Mouse (Mus musculus) cerebellum, postnatal 14 days (tissue): Measurements from ENCODE around the gene Jazf1.

ENCODE experiments used
- DNase-seq, 2 experiments: peaks; one replicate each; pipeline ENCODE4 v3.0.0; 2021; ENCODE audit warnings: mixed read lengths in 2 of 2

Gene Jazf1

DNA sequence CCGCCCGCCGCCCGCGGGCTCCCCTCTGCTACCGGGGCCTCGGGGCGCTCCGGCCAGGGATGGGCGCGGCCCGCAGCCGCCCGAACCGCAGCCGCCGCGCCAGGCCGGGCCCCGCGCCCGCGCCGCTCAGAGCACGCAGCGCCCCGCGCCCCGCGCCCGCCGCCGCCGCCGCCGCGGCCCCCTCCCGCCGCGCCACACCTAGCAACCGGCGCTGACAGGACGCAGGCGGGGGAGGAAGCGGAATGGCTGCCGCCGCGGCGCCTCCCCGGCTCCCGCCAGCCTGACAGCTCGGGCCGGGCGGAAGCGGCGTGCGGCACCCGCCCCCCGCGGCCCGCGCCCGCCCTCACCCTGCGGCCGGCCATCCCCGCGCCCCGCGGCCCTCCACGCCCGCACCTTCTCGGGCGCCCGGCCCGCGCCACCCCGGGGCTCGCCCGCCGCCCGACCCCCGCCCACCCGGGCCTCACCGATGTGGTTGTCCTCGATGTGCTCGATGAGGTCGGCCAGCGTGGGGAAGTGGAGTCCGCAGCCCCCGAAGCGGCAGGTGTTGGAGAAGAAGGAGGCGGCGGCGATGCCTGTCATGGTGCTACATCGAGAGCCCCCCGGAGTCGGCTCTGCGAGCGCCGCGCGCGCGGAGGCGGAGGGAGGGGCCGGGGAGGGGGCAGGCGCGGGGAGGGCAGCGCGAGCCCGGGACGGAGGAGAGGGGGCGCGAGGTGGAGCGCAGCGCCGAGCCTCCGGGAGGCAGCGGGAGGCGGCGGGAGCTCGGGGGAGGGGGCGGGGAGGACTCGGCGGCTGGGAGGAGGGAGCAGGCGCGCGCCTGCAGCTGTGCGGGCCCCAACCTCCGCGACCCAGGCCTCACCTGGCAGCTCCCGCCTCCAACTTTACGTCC, at the start of gene Jazf1:
Gene Jazf1 (minus strand): TSS at position 643 of the 886 bp plus-strand sequence.
- DNase-seq = peak; percentile 65 to 67

GRCm38 (mm10) chr6:53117855-53118254, 49.4 kb upstream of the Jazf1 start:
- DNase-seq = no peak

GRCm38 (mm10) chr6:53086879-53087278, 18.4 kb upstream of the Jazf1 start:
- DNase-seq = no peak

- DNase-seq = no peak
Measured at GRCm38 (mm10) chr6:53081241-53081640, 12.8 kb upstream of the Jazf1 start.

DNA sequence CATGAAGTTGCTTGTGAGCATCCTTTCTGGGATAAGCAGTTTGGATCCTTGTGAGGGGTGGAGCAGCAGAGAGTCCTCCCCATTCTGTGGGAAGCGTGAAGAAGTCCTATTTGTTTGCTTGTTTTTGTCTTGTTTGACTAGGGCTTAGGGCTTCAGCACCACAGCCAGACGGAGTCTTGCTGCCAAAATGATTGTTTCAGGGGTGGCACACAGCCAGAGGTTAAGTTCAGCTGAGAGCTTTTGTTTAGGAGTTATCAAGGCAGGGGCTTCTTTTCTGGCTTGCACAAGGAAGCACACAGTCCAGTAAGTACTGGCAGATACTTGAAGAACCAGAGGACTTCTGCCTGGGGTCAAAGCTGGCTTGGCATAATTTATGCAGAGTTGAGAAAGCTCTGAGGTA, 10.2 kb upstream of the Jazf1 start:
- peak in 1 of 2 experiments; percentile 11 for DNase-seq

- DNase-seq = no peak
Measured at GRCm38 (mm10) chr6:53071732-53072131, 3.3 kb upstream of the Jazf1 start.

- DNase-seq = peak; percentile 63 to 80
Measured at GRCm38 (mm10) chr6:53069976-53070575, 1.6 kb upstream of the Jazf1 start.

DNA sequence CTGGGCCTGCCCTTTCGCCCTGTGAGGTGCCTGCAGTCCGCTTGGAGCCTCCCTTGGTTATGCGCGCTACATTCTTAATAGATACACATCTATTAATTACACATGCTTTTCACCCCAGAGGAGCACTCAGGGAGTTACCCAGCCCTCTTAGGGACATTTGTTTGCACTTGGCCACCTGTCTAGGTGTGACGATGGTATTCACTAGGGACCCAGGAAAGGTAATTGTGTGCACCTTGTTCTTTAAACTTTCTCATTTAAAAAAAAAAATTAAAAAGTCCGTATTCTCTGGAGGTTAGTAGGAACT, 396 bp upstream of the Jazf1 start:
- DNase-seq = no peak

- peak; percentile 32 to 51 for DNase-seq
Measured at GRCm38 (mm10) chr6:53067446-53067988, 914 bp downstream of the Jazf1 start.

DNA sequence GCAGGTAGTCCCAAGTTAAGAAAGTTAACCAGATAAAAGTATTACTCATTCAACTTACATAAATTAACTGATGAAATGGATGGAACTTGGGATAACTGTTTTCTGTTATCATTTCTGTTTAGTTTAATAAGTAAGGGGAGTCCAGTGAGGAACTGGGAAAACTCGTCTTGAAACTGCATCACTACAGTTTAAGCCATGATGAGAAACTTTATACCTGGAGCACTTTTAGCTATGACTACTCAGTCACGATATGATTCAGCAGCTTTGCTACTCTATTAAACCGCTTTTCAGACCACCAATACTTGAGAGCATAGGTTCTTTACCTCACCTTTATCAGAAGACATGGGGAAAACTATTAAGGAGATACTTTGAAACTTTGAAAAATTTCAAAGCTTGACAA, 1.5 kb downstream of the Jazf1 start:
- DNase-seq = no peak

GRCm38 (mm10) chr6:53064070-53064469, 4.4 kb downstream of the Jazf1 start:
- no peak for DNase-seq

- no peak for DNase-seq
Measured at GRCm38 (mm10) chr6:53054909-53055308, 13.5 kb downstream of the Jazf1 start.

DNA sequence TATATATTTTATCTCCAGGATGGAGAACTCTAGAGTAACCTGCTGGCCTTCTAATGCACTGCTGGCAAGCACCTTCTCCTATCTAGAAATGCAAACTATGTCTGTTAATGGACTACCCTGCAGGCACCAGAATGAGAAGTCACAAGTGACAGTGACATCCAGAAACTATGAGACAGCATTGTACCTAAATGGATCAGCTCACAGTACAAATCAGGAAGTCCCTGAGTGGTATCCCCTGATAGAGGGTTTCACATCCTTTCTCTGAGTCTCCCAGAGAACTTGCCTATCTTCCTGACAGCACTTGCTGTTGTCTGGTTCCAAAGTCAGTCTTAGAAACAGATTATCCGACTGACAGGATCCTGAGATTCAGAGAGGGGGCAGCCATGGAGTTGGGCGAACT, 22.9 kb downstream of the Jazf1 start:
- no peak for DNase-seq

DNA sequence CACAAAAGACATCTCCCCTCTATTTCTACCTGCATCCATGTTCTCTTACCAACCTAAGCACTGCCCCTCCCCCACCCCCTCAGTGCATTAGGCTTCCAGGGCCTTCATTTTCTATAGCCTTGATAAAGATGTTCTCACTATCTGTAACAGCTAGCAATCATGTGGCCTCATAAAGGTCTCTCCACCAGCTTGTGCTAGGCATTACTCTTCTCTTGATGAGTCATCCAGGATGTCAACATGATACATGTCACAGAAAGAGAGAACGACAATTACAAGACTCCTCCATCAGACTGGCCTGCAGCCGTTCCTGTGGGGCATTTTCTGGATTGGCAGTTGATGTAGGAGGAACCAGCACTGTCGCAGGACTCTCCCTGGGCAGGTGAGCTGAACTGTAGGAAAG, 30.3 kb downstream of the Jazf1 start:
- no peak for DNase-seq

- no peak for DNase-seq
Measured at GRCm38 (mm10) chr6:53034362-53035011, 33.9 kb downstream of the Jazf1 start.

DNA sequence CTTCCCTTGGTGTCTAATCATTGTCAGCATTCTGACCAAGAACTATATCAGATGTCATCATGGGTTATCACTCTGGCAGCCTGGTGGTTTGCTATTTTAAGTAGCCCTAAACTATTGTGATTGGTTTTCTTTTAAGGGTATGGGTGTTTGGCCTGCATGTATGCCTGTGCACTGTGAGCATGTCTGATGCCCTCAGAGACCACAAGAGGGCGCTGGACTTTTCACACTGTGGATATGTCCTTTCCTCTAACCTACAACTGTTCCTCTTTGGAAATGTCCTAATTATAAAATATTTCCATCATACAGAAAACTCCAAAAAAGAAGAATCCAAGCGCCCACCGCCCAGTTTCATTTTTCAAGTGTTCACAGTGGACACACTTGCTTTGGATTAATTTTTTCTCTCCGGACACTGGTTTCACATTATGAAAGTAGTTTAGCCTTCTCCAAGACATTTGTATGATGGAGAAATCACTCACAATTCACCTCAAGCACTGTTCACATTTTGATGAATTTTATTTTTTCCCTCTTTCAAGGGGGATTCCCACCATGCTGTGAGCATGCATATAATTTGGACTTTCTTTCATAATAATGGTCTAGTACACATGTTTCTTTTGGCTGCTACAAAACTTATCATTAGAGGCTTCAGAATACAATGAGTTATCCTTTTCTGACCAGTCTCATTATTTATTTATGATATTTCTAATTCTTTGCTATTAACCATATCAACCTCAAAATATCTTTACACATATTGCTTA, 35.5 kb downstream of the Jazf1 start:
- peak; percentile 46 to 49 for DNase-seq

GRCm38 (mm10) chr6:53022069-53022468, 46.4 kb downstream of the Jazf1 start:
- DNase-seq = no peak

- DNase-seq = no peak
Measured at GRCm38 (mm10) chr6:53021081-53021480, 47.4 kb downstream of the Jazf1 start.

- DNase-seq = peak in 1 of 2 experiments; percentile 34
Measured at GRCm38 (mm10) chr6:53017357-53018205, 50.9 kb downstream of the Jazf1 start.

DNA sequence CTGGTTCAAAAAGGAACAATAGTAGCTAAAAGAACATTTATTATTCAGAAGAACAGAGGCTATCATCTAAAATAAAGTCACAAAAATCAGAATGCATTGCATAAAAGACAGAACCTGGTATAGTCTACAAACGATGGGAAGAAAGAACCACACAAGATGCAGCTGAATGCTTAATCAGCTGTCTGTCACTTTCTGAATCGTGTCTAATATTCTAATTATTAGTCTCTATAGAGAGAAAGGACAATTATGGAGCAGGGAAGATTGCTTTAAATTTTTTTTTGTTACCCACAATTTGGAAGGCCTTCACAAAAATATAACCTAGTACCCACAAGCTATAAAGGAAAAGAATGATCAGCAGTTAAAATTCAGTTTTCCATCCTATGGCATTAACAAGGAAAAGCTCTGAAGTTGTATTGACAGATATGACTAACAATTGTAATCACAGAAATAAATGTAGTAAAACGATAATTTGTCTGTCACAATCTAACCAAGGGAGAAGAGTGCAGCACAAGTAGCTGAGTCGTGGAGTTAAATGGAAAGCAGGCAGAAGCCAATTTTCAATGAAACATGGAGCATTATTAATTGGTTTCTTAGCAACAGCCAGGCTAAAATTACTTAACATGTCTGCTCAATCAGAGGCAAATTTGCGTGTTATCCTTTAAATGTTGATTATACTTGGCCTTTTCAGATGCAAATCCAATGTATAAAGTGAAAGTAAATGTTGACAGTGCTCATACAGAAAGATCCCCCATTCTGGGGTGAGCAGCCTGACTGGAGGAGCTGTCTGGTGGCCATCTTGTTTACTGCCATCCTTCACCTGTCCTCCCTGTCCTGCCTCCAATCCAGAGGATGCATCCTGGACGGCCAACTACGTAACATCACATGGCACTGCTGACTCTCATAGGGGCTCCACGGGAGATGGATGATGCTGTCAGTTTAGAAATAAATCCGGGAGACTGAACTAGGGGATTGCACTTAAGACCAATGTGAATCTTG, 53.7 kb downstream of the Jazf1 start:
- no peak for DNase-seq

- peak; percentile 45 to 68 for DNase-seq
Measured at GRCm38 (mm10) chr6:53010286-53010685, 58.1 kb downstream of the Jazf1 start.
